In the genomic region with DNA sequence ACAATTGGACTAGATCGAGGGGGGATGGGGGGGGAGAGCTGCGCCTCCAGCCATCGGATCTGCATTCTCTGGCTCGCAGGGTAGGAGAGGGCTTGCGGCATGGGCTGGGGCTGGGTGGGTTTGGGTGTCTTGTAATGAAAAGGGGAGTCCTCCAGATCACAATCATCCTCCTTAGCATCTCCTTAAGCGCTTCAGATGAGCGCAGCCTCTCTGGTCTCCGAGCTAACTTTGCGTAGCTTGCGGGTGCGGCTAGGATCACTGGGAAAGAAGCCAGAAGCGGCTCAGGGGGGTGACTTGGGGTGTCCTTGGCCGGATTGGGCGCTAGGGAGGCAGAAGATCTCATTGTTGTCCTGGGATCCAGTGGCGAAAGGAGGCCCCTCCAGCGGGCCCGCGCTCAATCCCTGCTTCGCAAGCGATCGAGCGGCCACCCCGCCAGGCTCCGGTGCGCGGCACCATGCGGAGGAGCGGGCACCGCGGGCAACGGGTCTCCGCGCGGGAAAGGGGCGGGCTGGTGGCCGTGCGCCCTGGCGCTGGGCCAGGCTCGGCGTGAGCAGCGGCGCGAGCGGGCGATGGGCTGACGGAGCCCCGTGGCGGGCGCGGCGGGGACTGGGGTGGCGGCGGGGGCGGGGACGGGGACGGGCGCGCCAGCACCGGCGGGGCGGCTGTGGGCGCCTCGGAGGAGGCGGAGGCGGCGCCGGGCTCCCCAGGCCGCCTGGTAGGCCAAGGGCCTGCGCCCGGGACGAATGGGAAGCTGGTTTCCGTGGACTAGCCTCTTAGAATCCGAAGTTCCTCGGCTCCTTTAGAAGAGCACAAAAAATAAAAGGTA, we compare ENCODE assay signal across 8 mouse cellular contexts.
DNase-seq lines count a peak whose midpoint lies in the region; ATAC-seq and TF ChIP-seq lines count a peak whose summit lies in the region.

No protein-coding gene starts in this region.

- peak; percentile 77 for ATAC-seq in forebrain, embryonic 11.5 days (replicated peaks; ENCODE audit: low FRiP score)
- peak; percentile 63 for ATAC-seq in heart, embryonic 14.5 days (ENCODE audit: insufficient number of reproducible peaks, insufficient read depth, low FRiP score, low read depth)
- ATAC-seq in liver, embryonic 16.5 days (ENCODE audit: low read depth), result no peak
- peak; percentile 74 for ATAC-seq in neural tube, embryonic 12.5 days (ENCODE audit: low FRiP score, low read depth)

- peak overlapping the region; percentile 75 for H3K4me2 ChIP-seq in forebrain, embryonic 11.5 days (ENCODE audit: low read depth, low read length, severe bottlenecking)
- peak overlapping the region; percentile 77 for H3K4me2 ChIP-seq in heart, embryonic 14.5 days (ENCODE audit: low read length)
- H3K4me2 ChIP-seq in liver, embryonic 16.5 days (ENCODE audit: low read depth, low read length), result peak overlapping the region; percentile 57
- peak overlapping the region; percentile 75 for H3K4me2 ChIP-seq in neural tube, embryonic 12.5 days (replicated peaks)

- H3K9me3 ChIP-seq in forebrain, embryonic 11.5 days (ENCODE audit: control insufficient read depth, low read length), result no peaks in the 10 kb centered on the region
- no peaks in the 10 kb centered on the region for H3K9me3 ChIP-seq in heart, embryonic 14.5 days (ENCODE audit: control insufficient read depth, low read length)
- no peaks in the 10 kb centered on the region for H3K9me3 ChIP-seq in liver, embryonic 16.5 days (replicated peaks; ENCODE audit: control insufficient read depth, low read length)
- no peaks in the 10 kb centered on the region for H3K9me3 ChIP-seq in neural tube, embryonic 12.5 days

- peak; percentile 8 for TF ChIP-seq POLR2A in brain, embryonic 14.5 days (IDR thresholded peaks at IDR 0.05; ENCODE audit: borderline replicate concordance, extremely low read depth, insufficient read depth, insufficient read length, poor library complexity, severe bottlenecking)

- 1% methylated on average over 56 of the region's 74 CpGs for WGBS in forebrain, embryonic 11.5 days
- 1% methylated on average over 65 of the region's 74 CpGs for WGBS in heart, embryonic 14.5 days
- WGBS in liver, embryonic 16.5 days (ENCODE audit: insufficient replicate concordance), result 1% methylated on average over 45 of the region's 74 CpGs
- under 1% methylated on average over 65 of the region's 74 CpGs for WGBS in neural tube, embryonic 12.5 days

- DNase-seq in CD4-positive helper T cell, adult 2 months (ENCODE audit: low read depth, low spot score), result peak; percentile 11
- peak; percentile 79 for DNase-seq in brain, embryonic 14.5 days (ENCODE audit: low read depth)
- peak; percentile 83 for DNase-seq in forebrain, embryonic 11.5 days (ENCODE audit: low spot score)
- DNase-seq in kidney, postnatal 10 days, result peak; percentile 70
- peak; percentile 44 for DNase-seq in thymus, postnatal 4 days

- H3K9ac ChIP-seq in forebrain, embryonic 11.5 days (ENCODE audit: low read length), result peak overlapping the region; percentile 84
- peak overlapping the region; percentile 82 for H3K9ac ChIP-seq in heart, embryonic 14.5 days (ENCODE audit: low read length)
- 0 out of 2 replicates have a peak overlapping the region, but pooled peaks have one; percentile 36 for H3K9ac ChIP-seq in liver, embryonic 16.5 days (ENCODE audit: low read depth, low read length)
- peak overlapping the region; percentile 99 for H3K9ac ChIP-seq in neural tube, embryonic 12.5 days

- peaks cover 4% of the 10 kb centered on the region; the same call in 1 of the 2 replicates for H3K4me1 ChIP-seq in forebrain, embryonic 11.5 days (replicated peaks; ENCODE audit: control insufficient read depth, insufficient read depth, low read length)
- H3K4me1 ChIP-seq in heart, embryonic 14.5 days (ENCODE audit: control insufficient read depth in 2 of 2, insufficient read depth in 2 of 2, low read length in 2 of 2), result peaks cover 2 to 12% of the 10 kb centered on the region in 2 experiments; a peak in 2 of 4 replicates
- H3K4me1 ChIP-seq in liver, embryonic 16.5 days (ENCODE audit: control insufficient read depth, low read depth, low read length), result no peaks in the 10 kb centered on the region
- H3K4me1 ChIP-seq in neural tube, embryonic 12.5 days, result peaks cover 28% of the 10 kb centered on the region

- peak overlapping the region; percentile 67 for H3K4me3 ChIP-seq in forebrain, embryonic 11.5 days (ENCODE audit: low read depth, low read length)
- peak overlapping the region; percentile 72 to 80 for H3K4me3 ChIP-seq in heart, embryonic 14.5 days (ENCODE audit: control insufficient read depth in 1 of 2, insufficient read depth in 1 of 2, low read depth in 1 of 2, low read length in 2 of 2)
- H3K4me3 ChIP-seq in liver, embryonic 16.5 days (ENCODE audit: low read depth, low read length), result peak overlapping the region; percentile 53
- peak overlapping the region; percentile 73 for H3K4me3 ChIP-seq in neural tube, embryonic 12.5 days

- TF ChIP-seq CTCF in brain, embryonic 14.5 days (IDR thresholded peaks at IDR 0.05; ENCODE audit: borderline replicate concordance, extremely low read depth, insufficient read depth, insufficient read length), result no peak

- H3K27me3 ChIP-seq in forebrain, embryonic 11.5 days (ENCODE audit: control insufficient read depth, insufficient read depth, low read length), result no peaks in the 10 kb centered on the region
- H3K27me3 ChIP-seq in heart, embryonic 14.5 days (ENCODE audit: control insufficient read depth, insufficient read depth, low read length), result no peaks in the 10 kb centered on the region
- H3K27me3 ChIP-seq in liver, embryonic 16.5 days (ENCODE audit: control insufficient read depth, insufficient read depth, low read depth, low read length), result peaks cover 35% of the 10 kb centered on the region
- H3K27me3 ChIP-seq in neural tube, embryonic 12.5 days (replicated peaks), result no peaks in the 10 kb centered on the region

- no peaks in the 10 kb centered on the region for H3K36me3 ChIP-seq in forebrain, embryonic 11.5 days (ENCODE audit: control insufficient read depth, insufficient read depth, low read length)
- H3K36me3 ChIP-seq in heart, embryonic 14.5 days (ENCODE audit: control insufficient read depth, insufficient read depth, low read length), result no peaks in the 10 kb centered on the region
- no peaks in the 10 kb centered on the region for H3K36me3 ChIP-seq in liver, embryonic 16.5 days (ENCODE audit: control insufficient read depth, insufficient read depth)
- H3K36me3 ChIP-seq in neural tube, embryonic 12.5 days, result no peaks in the 10 kb centered on the region

- peak overlapping the region; percentile 90 for H3K27ac ChIP-seq in forebrain, embryonic 11.5 days (ENCODE audit: low read depth, low read length)
- H3K27ac ChIP-seq in heart, embryonic 14.5 days (replicated peaks in 1 of 2; ENCODE audit: control insufficient read depth in 1 of 2, insufficient read depth in 1 of 2, low read depth in 2 of 2, low read length in 2 of 2), result peak overlapping the region in 1 of 2 experiments; percentile 67; a peak in 2 of 4 replicates
- H3K27ac ChIP-seq in liver, embryonic 16.5 days (ENCODE audit: low read length), result no peak overlapping the region
- H3K27ac ChIP-seq in neural tube, embryonic 12.5 days, result peak overlapping the region; percentile 98

Comparison
In these comparisons a context has a peak if more than half of its experiments do, and no peak if none do; other contexts are left out.
1. DNase-seq: peak in every context shown above with its lines; median percentile 83 in forebrain, embryonic 11.5 days; 79 in brain, embryonic 14.5 days; 70 in kidney, postnatal 10 days; 44 in thymus, postnatal 4 days; 11 in CD4-positive helper T cell, adult 2 months.
2. H3K9ac ChIP-seq: peak in every context shown above with its lines; median percentile 99 in neural tube, embryonic 12.5 days; 84 in forebrain, embryonic 11.5 days; 82 in heart, embryonic 14.5 days; 36 in liver, embryonic 16.5 days.